Mouse (Mus musculus) embryonic fibroblast, embryonic 13.5 days (primary cell): ENCODE results near the gene Mmp25.
A peak's percentile ranks its signal among the peaks of the same experiment; 100 is the strongest.

ENCODE experiments used
- CTCF ChIP-seq: IDR thresholded peaks from 2 replicates; pipeline ENCODE4 v1.5.1; 2011; ENCODE audit warnings: mild to moderate bottlenecking, control low read depth, low read length, moderate library complexity, borderline replicate concordance; ENCODE audit not compliant: insufficient read depth
- POLR2A ChIP-seq: IDR thresholded peaks from 2 replicates; pipeline ENCODE4 v1.6.1; 2011; ENCODE audit warnings: low read depth, mild to moderate bottlenecking, control low read depth, low read length, moderate library complexity

GRCm38 (mm10) chr17:23661526-23661925, 16.4 kb upstream of the Mmp25 start:
- TF ChIP-seq CTCF (peak; percentile 34), POLR2A (no peak)
